Mouse (Mus musculus): ENCODE data around the gene Hmgcs1. TPM values are rescaled to one million over a fixed set of nuclear protein-coding genes. Genes with fewer than 3 reads are reported as not detected.
A peak's percentile ranks its signal among the peaks of the same experiment; 100 is the strongest.
"Not testable (repeated sequence)": the region's sequence is repeated elsewhere in the genome, so short reads cannot be mapped to it uniquely, and the experiment has no call there.

Gene Hmgcs1
- 100 to 1,000 TPM; 630 to 638 TPM for total RNA-seq (2021)
- long read RNA-seq, transcript Hmgcs1-202 (11 exons, 3,464 nt), result minor isoform, 181 of 643 reads
- long read RNA-seq, transcript Hmgcs1-201 (10 exons, 3,245 nt), result major isoform, 360 of 643 reads
- long read RNA-seq, partial matches to known transcripts, result 73 of 643 reads
- long read RNA-seq, other reads (novel, unspliced or antisense), result 29 of 643 reads

- peak; percentile 97 to 98 for DNase-seq (ENCODE audit: low spot score in 2 of 2)
These were observed at the start of gene Hmgcs1 for GRCm38 (mm10) chr13:119690039-119690728. Gene Hmgcs1 (plus strand): TSS chr13:119690379.

GRCm38 (mm10) chr13:119640504-119640903 is 49.7 kb upstream of the Hmgcs1 start:
- peak in 1 of 2 experiments; percentile 34 for DNase-seq (ENCODE audit: low spot score in 2 of 2)

- no peak for DNase-seq (ENCODE audit: low spot score in 2 of 2)
These were observed 49.0 kb upstream of the Hmgcs1 start for GRCm38 (mm10) chr13:119641145-119641544.

- DNase-seq (ENCODE audit: low spot score in 2 of 2), result no peak
These were observed 45.4 kb upstream of the Hmgcs1 start for GRCm38 (mm10) chr13:119644769-119645168.

GRCm38 (mm10) chr13:119646511-119646910 is 43.7 kb upstream of the Hmgcs1 start:
- no peak for DNase-seq (ENCODE audit: low spot score in 2 of 2)

- DNase-seq (ENCODE audit: low spot score in 2 of 2), result peak in 1 of 2 experiments; percentile 13
These were observed 41.1 kb upstream of the Hmgcs1 start for GRCm38 (mm10) chr13:119648891-119649698.

- DNase-seq (ENCODE audit: low spot score in 2 of 2), result no peak
These were observed 40.5 kb upstream of the Hmgcs1 start for GRCm38 (mm10) chr13:119649699-119650046.

- no peak for DNase-seq (ENCODE audit: low spot score in 2 of 2)
These were observed 35.4 kb upstream of the Hmgcs1 start for GRCm38 (mm10) chr13:119654734-119655133.

GRCm38 (mm10) chr13:119656246-119656645 is 33.9 kb upstream of the Hmgcs1 start:
- no peak for DNase-seq (ENCODE audit: low spot score in 2 of 2)

GRCm38 (mm10) chr13:119656846-119657416 is 33.2 kb upstream of the Hmgcs1 start:
- DNase-seq (ENCODE audit: low spot score in 2 of 2), result no peak

- DNase-seq (ENCODE audit: low spot score in 2 of 2), result peak; percentile 41 to 42
These were observed 28.8 kb upstream of the Hmgcs1 start for GRCm38 (mm10) chr13:119661420-119661819.

- no peak for DNase-seq (ENCODE audit: low spot score in 2 of 2)
These were observed 11.4 kb upstream of the Hmgcs1 start for GRCm38 (mm10) chr13:119678794-119679193.

GRCm38 (mm10) chr13:119679721-119680120 is 10.5 kb upstream of the Hmgcs1 start:
- no peak for DNase-seq (ENCODE audit: low spot score in 2 of 2)

GRCm38 (mm10) chr13:119681161-119681560 is 9.0 kb upstream of the Hmgcs1 start:
- no peak for DNase-seq (ENCODE audit: low spot score in 2 of 2)

GRCm38 (mm10) chr13:119684416-119685177 is 5.6 kb upstream of the Hmgcs1 start:
- no peak for DNase-seq (ENCODE audit: low spot score in 2 of 2)

- no peak for DNase-seq (ENCODE audit: low spot score in 2 of 2)
These were observed 505 bp upstream of the Hmgcs1 start for GRCm38 (mm10) chr13:119689709-119690038.

- no peak for DNase-seq (ENCODE audit: low spot score in 2 of 2)
These were observed 869 bp downstream of the Hmgcs1 start for GRCm38 (mm10) chr13:119690876-119691620.

- not testable (repeated sequence) for DNase-seq (ENCODE audit: low spot score in 2 of 2)
These were observed 1.8 kb downstream of the Hmgcs1 start for GRCm38 (mm10) chr13:119691958-119692357.

- DNase-seq (ENCODE audit: low spot score in 2 of 2), result no peak
These were observed 5.5 kb downstream of the Hmgcs1 start for GRCm38 (mm10) chr13:119695676-119696075.

GRCm38 (mm10) chr13:119696496-119696895 is 6.3 kb downstream of the Hmgcs1 start:
- DNase-seq (ENCODE audit: low spot score in 2 of 2), result no peak

All from layer of hippocampus, postnatal 10 days (tissue).